Mouse (Mus musculus) hindbrain, embryonic 15.5 days (tissue): ENCODE data around the gene Parn. TPM values are rescaled to one million over a fixed set of nuclear protein-coding genes. Genes with fewer than 3 reads are reported as not detected.

Source experiments
- ATAC-seq: fragments of 200-750 bp; cut with Nextera tagmentation; 2 replicates; pipeline ENCODE4 v1.8.0; 2017; ENCODE audit warnings: low read depth, moderate number of reproducible peaks, moderate TSS enrichment; ENCODE audit not compliant: low FRiP score
- H3K27ac ChIP-seq: fragments of 300-500 bp; sonication (generic); replicated peaks from 2 replicates; pipeline ENCODE4 v1.5.1; 2015; ENCODE audit warnings: mild to moderate bottlenecking, inconsistent platforms
- H3K27me3 ChIP-seq: fragments of 300-500 bp; sonication (generic); 2 replicates; pipeline ENCODE4 v1.6.1; 2015; ENCODE audit warnings: control low read depth, inconsistent platforms
- H3K36me3 ChIP-seq: fragments of 300-500 bp; sonication (generic); 2 replicates; pipeline ENCODE4 v1.6.1; 2015; ENCODE audit warnings: control low read depth, inconsistent platforms
- H3K4me1 ChIP-seq: fragments of 300-500 bp; sonication (generic); replicated peaks from 2 replicates; pipeline ENCODE4 v1.6.1; 2015; ENCODE audit warnings: control low read depth, inconsistent platforms
- H3K4me2 ChIP-seq: fragments of 300-500 bp; sonication (generic); 2 replicates; pipeline ENCODE4 v1.6.1; 2015; ENCODE audit warnings: moderate library complexity, mild to moderate bottlenecking, inconsistent platforms
- H3K4me3 ChIP-seq: fragments of 300-500 bp; sonication (generic); 2 replicates; pipeline ENCODE4 v1.5.1; 2015; ENCODE audit warnings: mild to moderate bottlenecking, inconsistent platforms
- H3K9ac ChIP-seq: fragments of 300-500 bp; sonication (generic); 2 replicates; pipeline ENCODE4 v1.6.1; 2015; ENCODE audit warnings: inconsistent platforms
- H3K9me3 ChIP-seq: fragments of 300-500 bp; sonication (generic); 2 replicates; pipeline ENCODE4 v1.6.1; 2016; ENCODE audit warnings: control low read depth, inconsistent platforms
- WGBS: fragments of 180-500 bp; shearing (Covaris S2); methylation state at CpG from one replicate; pipeline ENCODE4 v1.1.7; 2015; 5-methylcytosine and 5-hydroxymethylcytosine counted together
- polyA plus RNA-seq: library from polyadenylated mRNA; unstranded; fragments of >200 nt; fragmentation: Nextera tagmentation; extraction: Ambion mirVana; gene quantifications from 2 replicates; pipeline ENCODE4 v1.2.1, GENCODE M21; 2015

Gene Parn
- polyA plus RNA-seq: 31.2 and 31.4 TPM in 2 replicates

- H3K9me3 ChIP-seq: no peaks in the 10 kb centered on the region
- no peaks in the 10 kb centered on the region for H3K27me3 ChIP-seq
- peak; percentile 93 for ATAC-seq
- H3K27ac ChIP-seq: peak within 1 kb of the TSS; percentile 80
- peak within 1 kb of the TSS; percentile 65 for H3K9ac ChIP-seq
- under 1% methylated on average over 35 of the region's 35 CpGs for WGBS
- peaks cover 21% of the 10 kb centered on the region for H3K4me1 ChIP-seq
- H3K4me2 ChIP-seq: peak within 1 kb of the TSS; percentile 80
- peak within 1 kb of the TSS; percentile 67 for H3K4me3 ChIP-seq
- peaks cover 8% of the 10 kb centered on the region for H3K36me3 ChIP-seq
Observed at GRCm38 (mm10) chr16:13667878-13668343, at the start of gene Parn. Gene Parn, minus strand, starts transcription at chr16:13668170.

- H3K4me1 ChIP-seq: no peaks in the 10 kb centered on the region
- H3K9ac ChIP-seq: no peak overlapping the region
- no peaks in the 10 kb centered on the region for H3K9me3 ChIP-seq
- no peaks in the 10 kb centered on the region for H3K27me3 ChIP-seq
- H3K4me2 ChIP-seq: no peak overlapping the region
- no peak overlapping the region for H3K4me3 ChIP-seq
- no peak for ATAC-seq
- no peaks in the 10 kb centered on the region for H3K36me3 ChIP-seq
- H3K27ac ChIP-seq: no peak overlapping the region
- 74% methylated on average over 2 of the region's 2 CpGs for WGBS
Observed at GRCm38 (mm10) chr16:13716821-13717553, 49.0 kb upstream of the Parn start.

GRCm38 (mm10) chr16:13714910-13715309 lies 46.9 kb upstream of the Parn start:
- Histone ChIP-seq H3K27me3 (no peaks in the 10 kb centered on the region), H3K36me3 (no peaks in the 10 kb centered on the region), H3K9me3 (no peaks in the 10 kb centered on the region), H3K4me3 (no peak overlapping the region), H3K4me2 (no peak overlapping the region), H3K9ac (no peak overlapping the region), H3K27ac (no peak overlapping the region), H3K4me1 (no peaks in the 10 kb centered on the region)
- ATAC-seq: no peak
- WGBS: 93% methylated on average over 3 of the region's 3 CpGs

- no peak for ATAC-seq
- H3K9me3 ChIP-seq: no peaks in the 10 kb centered on the region
- H3K27ac ChIP-seq: no peak overlapping the region
- no peaks in the 10 kb centered on the region for H3K4me1 ChIP-seq
- WGBS: 93% methylated on average over 10 of the region's 10 CpGs
- H3K4me2 ChIP-seq: no peak overlapping the region
- no peak overlapping the region for H3K4me3 ChIP-seq
- H3K36me3 ChIP-seq: peaks cover 43% of the 10 kb centered on the region
- no peaks in the 10 kb centered on the region for H3K27me3 ChIP-seq
- no peak overlapping the region for H3K9ac ChIP-seq
Observed at GRCm38 (mm10) chr16:13704676-13705075, 36.7 kb upstream of the Parn start.

- Histone ChIP-seq H3K9ac (no peak overlapping the region), H3K9me3 (no peaks in the 10 kb centered on the region), H3K4me1 (no peaks in the 10 kb centered on the region), H3K4me2 (no peak overlapping the region), H3K27ac (no peak overlapping the region), H3K4me3 (no peak overlapping the region), H3K36me3 (peaks cover 68% of the 10 kb centered on the region), H3K27me3 (no peaks in the 10 kb centered on the region)
- ATAC-seq: no peak
- WGBS: 98% methylated on average over 7 of the region's 7 CpGs
Observed at GRCm38 (mm10) chr16:13702184-13702583, 34.2 kb upstream of the Parn start.

- Histone ChIP-seq H3K36me3 (peaks cover 79% of the 10 kb centered on the region), H3K9me3 (no peaks in the 10 kb centered on the region), H3K27me3 (no peaks in the 10 kb centered on the region), H3K4me3 (no peak overlapping the region), H3K27ac (no peak overlapping the region), H3K4me2 (no peak overlapping the region), H3K4me1 (no peaks in the 10 kb centered on the region), H3K9ac (no peak overlapping the region)
- WGBS: 87% methylated on average over 7 of the region's 7 CpGs
- no peak for ATAC-seq
Observed at GRCm38 (mm10) chr16:13698998-13699397, 31.0 kb upstream of the Parn start.

- no peak for ATAC-seq
- Histone ChIP-seq H3K4me3 (no peak overlapping the region), H3K9me3 (no peaks in the 10 kb centered on the region), H3K36me3 (peaks cover 26% of the 10 kb centered on the region), H3K4me2 (no peak overlapping the region), H3K27me3 (no peaks in the 10 kb centered on the region), H3K4me1 (0 out of 2 replicates have a peak, but pooled peaks cover 2% of the 10 kb centered on the region), H3K27ac (no peak overlapping the region), H3K9ac (no peak overlapping the region)
- 89% methylated on average over 3 of the region's 3 CpGs for WGBS
Observed at GRCm38 (mm10) chr16:13678601-13679319, 10.8 kb upstream of the Parn start.

- H3K4me1 ChIP-seq: peaks cover 19% of the 10 kb centered on the region
- H3K27ac ChIP-seq: no peak overlapping the region
- no peaks in the 10 kb centered on the region for H3K27me3 ChIP-seq
- no peaks in the 10 kb centered on the region for H3K9me3 ChIP-seq
- WGBS: 93% methylated on average over 3 of the region's 3 CpGs
- peaks cover 26% of the 10 kb centered on the region for H3K36me3 ChIP-seq
- no peak overlapping the region for H3K4me3 ChIP-seq
- no peak overlapping the region for H3K4me2 ChIP-seq
- no peak overlapping the region for H3K9ac ChIP-seq
- ATAC-seq: no peak
Observed at GRCm38 (mm10) chr16:13674511-13674910, 6.5 kb upstream of the Parn start.

GRCm38 (mm10) chr16:13673114-13673513 lies 5.1 kb upstream of the Parn start:
- no peak for ATAC-seq
- Histone ChIP-seq H3K9ac (no peak overlapping the region), H3K36me3 (peaks cover 18% of the 10 kb centered on the region), H3K27ac (no peak overlapping the region), H3K27me3 (no peaks in the 10 kb centered on the region), H3K9me3 (no peaks in the 10 kb centered on the region), H3K4me1 (peaks cover 19% of the 10 kb centered on the region), H3K4me3 (peak overlapping the region; percentile 98), H3K4me2 (peak overlapping the region; percentile 76)
- 80% methylated on average over 5 of the region's 5 CpGs for WGBS

- Histone ChIP-seq H3K27ac (peak overlapping the region; percentile 84), H3K9me3 (no peaks in the 10 kb centered on the region), H3K4me1 (peaks cover 21% of the 10 kb centered on the region), H3K9ac (peak overlapping the region; percentile 91), H3K36me3 (peaks cover 12% of the 10 kb centered on the region), H3K4me3 (peak overlapping the region; percentile 98), H3K4me2 (peak overlapping the region; percentile 76), H3K27me3 (no peaks in the 10 kb centered on the region)
- 2% methylated on average over 20 of the region's 20 CpGs for WGBS
- peak; percentile 0; the same call in 1 of the 2 replicates for ATAC-seq
Observed at GRCm38 (mm10) chr16:13672386-13672898, 4.5 kb upstream of the Parn start.

- H3K27ac ChIP-seq: peak within 1 kb of the TSS; percentile 84
- H3K9ac ChIP-seq: peak within 1 kb of the TSS; percentile 91
- peak; percentile 94 for ATAC-seq
- peaks cover 6% of the 10 kb centered on the region for H3K36me3 ChIP-seq
- no peaks in the 10 kb centered on the region for H3K9me3 ChIP-seq
- peaks cover 27% of the 10 kb centered on the region for H3K4me1 ChIP-seq
- under 1% methylated on average over 54 of the region's 54 CpGs for WGBS
- peak within 1 kb of the TSS; percentile 76 for H3K4me2 ChIP-seq
- peak within 1 kb of the TSS; percentile 98 for H3K4me3 ChIP-seq
- no peaks in the 10 kb centered on the region for H3K27me3 ChIP-seq
Observed at GRCm38 (mm10) chr16:13671685-13672385, 3.9 kb upstream of the Parn start, which contains the start of the genes Bfar and 3110001I22Rik. Gene Bfar, plus strand, starts transcription at chr16:13671858. Gene 3110001I22Rik, plus strand, starts transcription at chr16:13671929.
